Mouse (Mus musculus) MEL (cell line): ENCODE data around the gene Rgl1.

ENCODE experiments used
- CTCF ChIP-seq, 3 experiments: IDR thresholded peaks in 2 of 3; conservative IDR thresholded peaks in 1 of 3; 2 replicates each; pipeline ENCODE4 v1.5.1; 2011 to 2012; ENCODE audit warnings: low read length in 3 of 3, low read depth in 2 of 3, mild to moderate bottlenecking in 2 of 3, improper control_type of control experiment in 1 of 3, inconsistent platforms in 1 of 3, mixed read lengths in 1 of 3, moderate library complexity in 1 of 3; ENCODE audit not compliant: control insufficient read depth in 1 of 3, insufficient read depth in 1 of 3, poor library complexity in 1 of 3, severe bottlenecking in 1 of 3
- MAX ChIP-seq: IDR thresholded peaks from 2 replicates; pipeline ENCODE4 v1.6.1; 2011; ENCODE audit warnings: low read length, improper control_type of control experiment
- POLR2A ChIP-seq, 2 experiments: IDR thresholded peaks; 2 replicates each; pipeline ENCODE4 v1.6.1; 2011 to 2012; ENCODE audit warnings: low read length in 2 of 2, mild to moderate bottlenecking in 2 of 2, control low read depth in 1 of 2, improper control_type of control experiment in 1 of 2, low read depth in 1 of 2, moderate library complexity in 1 of 2; ENCODE audit not compliant: control insufficient read depth in 1 of 2, insufficient read depth in 1 of 2, poor library complexity in 1 of 2
- RAD21 ChIP-seq: IDR thresholded peaks from 2 replicates; pipeline ENCODE4 v1.6.1; 2011; ENCODE audit warnings: mild to moderate bottlenecking, low read depth, low read length, improper control_type of control experiment
- TCF12 ChIP-seq: IDR thresholded peaks from 2 replicates; pipeline ENCODE4 v1.6.1; 2014; ENCODE audit warnings: low read depth, mild to moderate bottlenecking, inconsistent platforms, low read length, improper control_type of control experiment, moderate library complexity

- no peak for TF ChIP-seq POLR2A (IDR thresholded peaks at IDR 0.05; ENCODE audit: control insufficient read depth in 1 of 2, insufficient read depth in 1 of 2, low read depth in 1 of 2, low read length in 2 of 2, poor library complexity in 1 of 2)
- no peak for TF ChIP-seq RAD21
- TF ChIP-seq CTCF (IDR thresholded peaks at IDR 0.05 in 2 of 3, conservative IDR thresholded peaks at IDR 0.05 in 1 of 3; ENCODE audit: control insufficient read depth in 1 of 3, insufficient read depth in 1 of 3, low read depth in 2 of 3, low read length in 3 of 3, poor library complexity in 1 of 3, severe bottlenecking in 1 of 3) = no peak
- no peak for TF ChIP-seq TCF12
- no peak for TF ChIP-seq MAX
Measured at GRCm38 (mm10) chr1:152613158-152613857, 152.8 kb downstream of the Rgl1 start.
